Comparison of ENCODE assay signal across 8 mouse cellular contexts in genomic region chr11:98773635-98774295, GRCm38 (mm10). TPM values are rescaled to one million over a fixed set of nuclear protein-coding genes. Genes with fewer than 3 reads are reported as not detected.
DNase-seq lines count a peak whose midpoint lies in the region; ATAC-seq and TF ChIP-seq lines count a peak whose summit lies in the region.

No protein-coding gene starts in this region.

- no peaks in the 10 kb centered on the region for H3K9me3 ChIP-seq in E14TG2a.4 (ENCODE audit: low read length)
- no peaks in the 10 kb centered on the region for H3K9me3 ChIP-seq in forebrain, embryonic 12.5 days
- H3K9me3 ChIP-seq in neural tube, embryonic 15.5 days (replicated peaks): no peaks in the 10 kb centered on the region

- peak overlapping the region; percentile 66 for H3K4me2 ChIP-seq in forebrain, embryonic 12.5 days
- peak overlapping the region; percentile 96 for H3K4me2 ChIP-seq in neural tube, embryonic 15.5 days

- H3K9ac ChIP-seq in forebrain, embryonic 12.5 days: peak overlapping the region; percentile 50; the same call in 1 of the 2 replicates
- peak overlapping the region; percentile 61 for H3K9ac ChIP-seq in neural tube, embryonic 15.5 days (replicated peaks)

- peaks cover 26% of the 10 kb centered on the region for H3K27me3 ChIP-seq in E14TG2a.4 (ENCODE audit: insufficient read depth, low read length)
- 0 out of 2 replicates have a peak, but pooled peaks cover 3% of the 10 kb centered on the region for H3K27me3 ChIP-seq in forebrain, embryonic 12.5 days
- no peaks in the 10 kb centered on the region for H3K27me3 ChIP-seq in neural tube, embryonic 15.5 days (replicated peaks)

- peak; percentile 85 for ATAC-seq in forebrain, embryonic 12.5 days (ENCODE audit: low FRiP score)
- ATAC-seq in neural tube, embryonic 15.5 days (ENCODE audit: low FRiP score): peak; percentile 54

- peak overlapping the region; percentile 79 for H3K4me3 ChIP-seq in E14TG2a.4 (replicated peaks; ENCODE audit: low read length)
- H3K4me3 ChIP-seq in forebrain, embryonic 12.5 days (replicated peaks): peak overlapping the region; percentile 33
- peak overlapping the region; percentile 47 for H3K4me3 ChIP-seq in neural tube, embryonic 15.5 days (replicated peaks)

- TF ChIP-seq CTCF in E14TG2a.4 (conservative IDR thresholded peaks at IDR 0.05; ENCODE audit: low read length): no peak

- peak; percentile 97 for DNase-seq in c-Kit-positive CD71-positive TER-119-positive erythroid progenitor cells, embryonic 14.5 days (ENCODE audit: low spot score)
- peak; percentile 100 for DNase-seq in heart, postnatal 10 days
- peak; percentile 100 for DNase-seq in layer of hippocampus, adult 11-12 months (ENCODE audit: low spot score)
- DNase-seq in lung, adult 18-20 months: peak; percentile 100
- DNase-seq in testis, postnatal 14 days (ENCODE audit: low spot score): peak; percentile 95

- intact Hi-C loops in heart, postnatal 10 days (cut with DNase I): loop anchor here (2.0 kb wide), 1 partner anchor 13 kb away; no protein-coding TSS in a partner anchor

- peaks cover 40% of the 10 kb centered on the region for H3K36me3 ChIP-seq in E14TG2a.4 (ENCODE audit: insufficient read depth, low read length)
- peaks cover 29% of the 10 kb centered on the region for H3K36me3 ChIP-seq in forebrain, embryonic 12.5 days (replicated peaks)
- peaks cover 24% of the 10 kb centered on the region for H3K36me3 ChIP-seq in neural tube, embryonic 15.5 days

- peaks cover 80% of the 10 kb centered on the region for H3K4me1 ChIP-seq in E14TG2a.4 (replicated peaks; ENCODE audit: low read depth, low read length)
- H3K4me1 ChIP-seq in forebrain, embryonic 12.5 days: peaks cover 55% of the 10 kb centered on the region
- peaks cover 60% of the 10 kb centered on the region for H3K4me1 ChIP-seq in neural tube, embryonic 15.5 days

- WGBS in forebrain, embryonic 12.5 days: 1% methylated on average over 37 of the region's 37 CpGs
- WGBS in neural tube, embryonic 15.5 days: under 1% methylated on average over 37 of the region's 37 CpGs

- no peak overlapping the region for H3K27ac ChIP-seq in forebrain, embryonic 12.5 days
- peak overlapping the region; percentile 76; the same call in 1 of the 2 replicates for H3K27ac ChIP-seq in neural tube, embryonic 15.5 days (replicated peaks)

RNA-seq across cellular contexts. Expression of gene Nr1d1, which starts 1.4 kb away (rescaled TPM):
- 2.1 and 2.2 TPM in 2 replicates for polyA plus RNA-seq in forebrain, embryonic 12.5 days (2016; fragmentation: Nextera tagmentation; extraction: Ambion mirVana)
- 10 to 100 TPM; 31.1 to 32.7 TPM for total RNA-seq in heart, postnatal 10 days (2021)
- 3.8 and 4.0 TPM in 2 replicates for polyA plus RNA-seq in neural tube, embryonic 15.5 days (2015; fragmentation: Nextera tagmentation; extraction: Ambion mirVana)

RNA-seq across cellular contexts. Expression of gene Msl1, which starts 21.6 kb away (rescaled TPM):
- 39.3 and 39.9 TPM in 2 replicates for polyA plus RNA-seq in forebrain, embryonic 12.5 days (2016; fragmentation: Nextera tagmentation; extraction: Ambion mirVana)
- total RNA-seq in heart, postnatal 10 days (2021): 10 to 100 TPM; 70.3 to 83.4 TPM
- polyA plus RNA-seq in neural tube, embryonic 15.5 days (2015; fragmentation: Nextera tagmentation; extraction: Ambion mirVana): 27.5 and 30.1 TPM in 2 replicates

RNA-seq across cellular contexts. Expression of gene Casc3, which starts 30.9 kb away (rescaled TPM):
- 63.2 and 67.4 TPM in 2 replicates for polyA plus RNA-seq in forebrain, embryonic 12.5 days (2016; fragmentation: Nextera tagmentation; extraction: Ambion mirVana)
- 10 to 100 TPM; 29.0 to 29.7 TPM for total RNA-seq in heart, postnatal 10 days (2021)
- polyA plus RNA-seq in neural tube, embryonic 15.5 days (2015; fragmentation: Nextera tagmentation; extraction: Ambion mirVana): 44.3 and 46.8 TPM in 2 replicates

RNA-seq across cellular contexts. Expression of gene Thra, which starts 33.3 kb away (rescaled TPM):
- polyA plus RNA-seq in forebrain, embryonic 12.5 days (2016; fragmentation: Nextera tagmentation; extraction: Ambion mirVana): 53.4 and 59.8 TPM in 2 replicates
- 100 to 1,000 TPM; 172 to 190 TPM for total RNA-seq in heart, postnatal 10 days (2021)
- 104 and 125 TPM in 2 replicates for polyA plus RNA-seq in neural tube, embryonic 15.5 days (2015; fragmentation: Nextera tagmentation; extraction: Ambion mirVana)

RNA-seq across cellular contexts. Expression of gene Med24, which starts 44.5 kb away (rescaled TPM):
- 88.1 and 95.0 TPM in 2 replicates for polyA plus RNA-seq in forebrain, embryonic 12.5 days (2016; fragmentation: Nextera tagmentation; extraction: Ambion mirVana)
- total RNA-seq in heart, postnatal 10 days (2021): 10 to 100 TPM; 44.9 to 52.1 TPM
- polyA plus RNA-seq in neural tube, embryonic 15.5 days (2015; fragmentation: Nextera tagmentation; extraction: Ambion mirVana): 59.6 and 60.9 TPM in 2 replicates
